Mouse (Mus musculus): ENCODE results near the gene Cacng8.
"Not testable (repeated sequence)": the region's sequence is repeated elsewhere in the genome, so short reads cannot be mapped to it uniquely, and the experiment has no call there.

The Cacng8 gene

GRCm38 (mm10) chr7:3387761-3388160, 2.7 kb upstream of the Cacng8 start:
- DNase-seq (ENCODE audit: low spot score in 2 of 2): no peak

DNA sequence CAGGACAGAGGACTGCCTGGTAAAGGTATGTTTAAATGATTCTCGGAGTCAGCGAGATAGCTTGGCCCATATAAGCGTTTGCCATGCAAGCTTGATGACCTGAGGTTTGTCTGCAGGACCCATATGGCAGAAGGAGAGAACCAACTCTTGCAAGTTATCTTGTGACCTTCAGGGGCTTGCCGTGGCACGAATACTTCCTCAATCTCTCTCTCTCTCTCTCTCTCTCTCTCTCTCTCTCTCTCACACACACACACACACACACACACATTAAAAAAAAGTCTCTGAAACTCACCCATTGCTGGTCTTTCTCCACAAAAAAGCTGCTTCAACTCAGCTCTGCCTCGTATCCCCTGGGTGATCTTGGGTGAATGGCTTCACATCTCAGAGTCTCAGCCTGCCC, 1.6 kb upstream of the Cacng8 start:
- no peak for DNase-seq (ENCODE audit: low spot score in 2 of 2)

GRCm38 (mm10) chr7:3389444-3390412, 755 bp upstream of the Cacng8 start:
- no peak for DNase-seq (ENCODE audit: low spot score in 2 of 2)

- no peak for DNase-seq (ENCODE audit: low spot score in 2 of 2)
These were observed 583 bp downstream of the Cacng8 start for GRCm38 (mm10) chr7:3391081-3391451.

GRCm38 (mm10) chr7:3391809-3392208, 1.3 kb downstream of the Cacng8 start:
- no peak for DNase-seq (ENCODE audit: low spot score in 2 of 2)

GRCm38 (mm10) chr7:3397355-3397754, 6.9 kb downstream of the Cacng8 start:
- no peak for DNase-seq (ENCODE audit: low spot score in 2 of 2)

DNA sequence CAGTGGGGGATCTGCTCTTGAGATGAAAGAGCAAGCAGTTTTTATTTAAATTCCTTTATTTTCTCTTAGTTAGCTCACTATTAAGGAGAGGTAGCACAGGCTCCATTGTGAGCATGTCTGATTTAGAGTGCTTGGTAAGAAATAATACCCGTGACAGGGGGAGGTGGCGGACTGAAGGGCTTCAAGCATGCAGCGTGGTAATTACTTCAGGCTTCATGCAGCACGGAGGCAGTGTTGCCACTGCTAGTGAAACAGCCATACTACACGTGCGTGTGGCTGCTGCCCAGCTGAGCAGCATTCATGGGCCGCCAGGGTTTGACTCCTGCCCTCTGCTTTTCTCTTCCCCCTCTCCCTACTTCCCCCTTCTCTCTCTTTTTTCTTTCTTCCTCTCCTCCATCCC, 7.3 kb downstream of the Cacng8 start:
- DNase-seq (ENCODE audit: low spot score in 2 of 2): no peak

DNA sequence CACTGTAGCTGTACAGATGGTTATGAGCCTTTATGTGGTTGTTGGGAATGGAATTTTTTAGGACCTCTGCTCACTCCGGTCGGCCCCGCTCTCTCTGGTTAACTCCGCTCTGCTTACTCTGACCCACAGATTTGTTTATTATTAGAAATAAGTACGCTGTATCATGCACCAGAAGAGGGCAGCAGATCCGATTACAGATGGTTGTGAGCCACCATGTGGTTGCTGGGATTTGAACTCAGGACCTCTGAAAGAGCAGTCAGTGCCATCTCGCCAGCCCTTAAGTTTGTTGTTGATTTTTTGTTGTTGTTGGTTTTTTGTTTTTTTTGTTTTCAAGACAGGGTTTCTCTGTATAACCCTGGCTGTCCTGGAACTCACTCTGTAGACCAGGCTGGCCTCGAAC, 7.9 kb downstream of the Cacng8 start:
- not testable (repeated sequence) for DNase-seq (ENCODE audit: low spot score in 2 of 2)

GRCm38 (mm10) chr7:3399937-3400336, 9.5 kb downstream of the Cacng8 start:
- DNase-seq (ENCODE audit: low spot score in 2 of 2): no peak

DNA sequence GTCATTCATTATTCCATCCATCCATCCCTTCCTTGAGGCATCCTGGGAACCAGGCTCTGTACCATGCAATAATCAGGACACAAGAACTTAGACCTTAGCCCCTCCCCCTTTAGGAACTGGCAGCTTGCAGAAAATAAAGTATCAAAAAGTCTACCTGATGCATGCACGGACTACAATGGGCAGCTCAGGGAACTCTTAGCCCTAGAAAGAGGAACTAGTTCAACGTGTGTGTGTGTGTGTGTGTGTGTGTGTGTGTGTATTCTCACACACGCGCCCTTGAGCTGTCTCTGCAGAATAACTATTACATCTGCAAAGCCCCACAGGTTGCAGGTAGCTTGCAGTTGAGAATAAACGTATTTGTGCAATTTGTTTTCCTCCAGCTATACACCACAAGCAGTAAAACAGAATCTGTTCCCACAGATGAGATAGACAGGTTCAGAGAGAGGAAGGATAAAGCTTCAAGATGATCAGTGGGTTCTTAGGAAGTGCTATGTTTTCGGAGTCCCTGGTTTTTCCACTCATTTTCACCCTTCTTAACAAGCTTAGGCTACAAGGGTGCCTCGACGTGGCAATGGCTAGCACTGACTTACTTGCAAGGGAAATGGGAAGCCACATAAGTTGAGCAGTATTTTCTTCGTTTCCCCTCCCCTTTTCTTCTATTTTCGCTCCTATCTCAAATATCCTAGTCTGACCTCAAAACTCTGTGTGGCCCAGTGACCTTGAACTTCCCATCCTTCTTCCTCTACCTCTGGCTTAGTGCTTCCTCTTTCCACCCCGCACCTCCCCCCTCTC, 19.4 kb downstream of the Cacng8 start:
- DNase-seq (ENCODE audit: low spot score in 2 of 2): no peak

DNA sequence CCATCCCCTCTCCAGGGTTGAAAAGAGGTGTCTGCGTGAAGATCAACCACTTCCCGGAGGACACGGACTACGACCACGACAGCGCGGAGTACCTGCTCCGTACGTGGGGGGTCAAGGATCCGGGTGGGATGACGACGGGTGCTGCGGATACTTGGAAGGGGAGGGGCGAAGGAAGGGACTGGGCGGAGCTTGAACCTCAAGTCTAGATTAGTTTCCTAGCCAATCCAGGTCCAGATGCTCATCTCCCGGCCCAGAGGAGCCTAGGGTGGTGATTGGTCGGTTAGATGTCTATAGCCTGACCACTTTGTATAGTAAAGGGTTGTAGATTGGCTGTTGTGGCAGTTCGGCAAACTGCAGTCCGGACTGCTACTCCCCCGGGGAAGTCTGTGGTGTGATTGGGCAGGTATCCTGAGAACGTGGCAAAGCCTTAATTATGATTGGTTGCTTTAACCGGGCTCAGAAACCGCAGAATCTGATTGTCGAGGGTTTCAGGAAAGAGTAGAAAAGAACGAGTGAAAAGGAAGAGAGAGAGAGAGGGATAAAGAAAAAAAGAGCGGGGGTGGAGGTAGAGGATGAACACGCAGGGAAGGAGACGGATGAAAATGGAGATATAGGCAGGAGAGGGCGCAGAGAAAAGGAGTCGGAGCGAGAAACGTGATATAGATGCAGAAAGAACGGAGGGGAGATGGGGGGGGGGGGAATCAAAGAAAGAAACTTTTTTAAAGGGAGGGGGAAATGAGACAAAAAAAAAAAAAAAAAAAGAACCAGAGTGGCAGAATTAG, 20.9 kb downstream of the Cacng8 start:
- no peak for DNase-seq (ENCODE audit: low spot score in 2 of 2)

DNA sequence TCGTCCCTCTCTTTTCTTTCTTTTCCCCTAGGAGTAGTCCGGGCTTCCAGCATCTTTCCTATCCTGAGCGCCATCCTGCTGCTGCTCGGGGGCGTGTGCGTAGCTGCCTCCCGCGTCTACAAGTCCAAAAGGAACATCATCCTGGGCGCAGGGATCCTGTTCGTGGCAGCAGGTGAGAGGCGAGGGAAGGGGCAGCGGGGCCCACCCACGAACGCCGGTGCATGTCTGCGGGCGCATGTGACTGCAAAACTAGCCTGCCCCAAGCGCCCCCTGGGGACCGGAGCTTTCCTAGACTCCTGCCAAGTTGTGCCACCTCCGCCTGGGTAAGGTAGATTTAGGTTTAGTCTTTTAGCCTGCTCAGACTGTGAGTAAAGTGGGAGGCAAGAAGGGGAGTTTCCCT, 21.6 kb downstream of the Cacng8 start:
- peak in 1 of 2 experiments; percentile 70 for DNase-seq (ENCODE audit: low spot score in 2 of 2)

DNA sequence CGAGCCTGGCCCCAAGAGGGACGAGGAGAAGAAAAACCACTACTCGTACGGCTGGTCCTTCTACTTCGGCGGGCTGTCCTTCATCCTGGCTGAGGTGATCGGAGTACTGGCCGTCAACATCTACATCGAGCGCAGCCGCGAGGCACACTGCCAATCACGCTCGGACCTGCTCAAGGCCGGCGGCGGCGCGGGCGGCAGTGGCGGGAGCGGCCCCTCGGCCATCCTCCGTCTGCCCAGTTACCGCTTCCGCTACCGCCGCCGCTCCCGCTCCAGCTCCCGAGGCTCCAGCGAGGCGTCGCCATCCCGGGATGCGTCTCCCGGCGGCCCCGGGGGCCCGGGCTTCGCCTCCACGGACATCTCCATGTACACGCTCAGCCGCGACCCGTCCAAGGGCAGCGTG, 24.4 kb downstream of the Cacng8 start:
- peak in 1 of 2 experiments; percentile 62 for DNase-seq (ENCODE audit: low spot score in 2 of 2)

- DNase-seq (ENCODE audit: low spot score in 2 of 2): no peak
These were observed 24.9 kb downstream of the Cacng8 start for GRCm38 (mm10) chr7:3415378-3415777.

GRCm38 (mm10) chr7:3419941-3420340, 29.5 kb downstream of the Cacng8 start:
- no peak for DNase-seq (ENCODE audit: low spot score in 2 of 2)

- no peak for DNase-seq (ENCODE audit: low spot score in 2 of 2)
These were observed 30.0 kb downstream of the Cacng8 start for GRCm38 (mm10) chr7:3420466-3420865.

GRCm38 (mm10) chr7:3421297-3421696, 30.8 kb downstream of the Cacng8 start:
- no peak for DNase-seq (ENCODE audit: low spot score in 2 of 2)

DNA sequence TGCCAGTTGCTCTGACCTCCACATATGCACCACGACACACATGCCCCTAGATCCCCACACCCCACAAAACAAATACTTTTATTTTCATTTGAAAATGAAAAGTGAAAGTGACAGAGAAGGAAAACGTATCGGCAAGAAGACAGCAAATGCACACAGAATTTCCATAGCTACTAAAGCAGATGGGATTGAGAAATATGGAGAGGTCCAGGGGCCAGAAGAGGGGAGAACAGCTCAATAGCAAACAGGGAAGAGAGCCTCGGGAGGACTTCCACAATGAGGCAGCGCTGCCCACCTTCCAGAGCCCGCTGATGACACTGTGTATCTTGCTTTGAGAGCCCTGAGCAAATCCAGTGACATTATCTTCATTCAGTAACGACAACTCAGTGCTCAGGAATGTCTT, 31.6 kb downstream of the Cacng8 start:
- DNase-seq (ENCODE audit: low spot score in 2 of 2): no peak

GRCm38 (mm10) chr7:3423430-3423829, 32.9 kb downstream of the Cacng8 start:
- DNase-seq (ENCODE audit: low spot score in 2 of 2): no peak

GRCm38 (mm10) chr7:3423895-3424294, 33.4 kb downstream of the Cacng8 start, which contains the start of gene Cacng6:
Gene Cacng6 (plus strand): TSS chr7:3424195.
- DNase-seq (ENCODE audit: low spot score in 2 of 2): no peak

- DNase-seq (ENCODE audit: low spot score in 2 of 2): no peak
These were observed 34.7 kb downstream of the Cacng8 start for GRCm38 (mm10) chr7:3425141-3425540.

DNA sequence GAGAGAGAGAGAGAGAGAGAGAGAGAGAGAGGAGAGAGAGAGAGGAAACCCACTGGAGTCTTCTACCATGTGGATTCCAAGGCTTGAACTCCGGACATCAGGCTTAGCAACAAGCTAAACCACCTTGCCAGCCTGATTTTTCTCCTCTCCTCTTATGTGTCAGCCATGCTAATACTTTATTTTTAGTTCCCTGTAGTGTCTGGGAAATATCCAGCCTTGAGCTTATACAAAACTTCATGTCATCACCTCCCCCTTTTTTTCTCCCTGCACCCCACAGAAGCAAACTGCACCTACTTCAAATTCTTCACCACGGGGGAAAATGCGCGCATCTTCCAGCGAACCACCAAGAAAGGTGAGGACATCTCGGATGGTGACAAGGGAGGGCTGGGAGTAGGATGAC, 39.7 kb downstream of the Cacng8 start:
- no peak for DNase-seq (ENCODE audit: low spot score in 2 of 2)

Data from spleen, postnatal 4 days (tissue).